8 mouse cellular contexts compared by ENCODE assay signal in the genomic region with DNA sequence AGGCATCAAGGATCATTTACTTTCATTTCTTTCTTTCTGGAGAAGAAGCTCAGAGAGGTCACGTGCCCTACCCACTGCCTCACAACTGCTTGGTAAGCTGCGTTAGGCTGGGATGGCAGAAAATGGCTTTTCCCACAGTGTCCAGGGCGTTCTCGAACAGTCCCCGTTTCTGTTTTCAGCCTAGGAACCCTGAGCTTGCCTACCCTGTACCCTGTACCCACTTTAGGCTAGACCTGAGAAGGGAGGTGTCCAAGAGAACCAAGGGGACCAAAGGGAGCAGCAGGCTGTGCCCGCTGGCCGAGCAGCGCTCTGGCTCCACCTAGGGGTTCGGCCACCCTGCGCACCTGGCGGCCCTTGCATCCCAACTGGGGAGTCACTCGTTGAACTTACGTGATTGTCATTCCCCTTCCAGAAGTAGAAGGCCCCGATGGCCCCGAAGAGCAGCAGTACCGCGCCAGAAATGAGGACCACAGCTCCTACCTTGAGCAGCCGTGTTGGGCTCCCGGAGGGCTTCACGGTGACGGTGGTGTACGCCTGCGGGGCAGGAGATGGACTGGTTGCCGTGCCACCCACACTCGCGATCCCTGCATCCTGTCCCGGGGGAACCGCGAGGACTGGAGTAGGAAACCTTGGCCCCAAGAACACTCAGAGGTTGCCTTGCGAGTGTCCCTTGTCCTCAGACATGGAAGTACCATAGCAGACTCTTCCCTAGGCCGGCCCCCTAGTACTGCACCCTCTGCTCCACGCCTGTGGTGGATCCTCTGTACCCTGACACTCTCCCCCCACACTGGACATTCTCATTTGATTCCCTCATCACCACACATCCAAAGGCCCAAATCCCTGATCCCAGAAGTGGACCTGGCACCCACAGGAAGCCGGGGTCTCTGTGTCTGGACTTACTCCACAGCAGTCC. TPM values are rescaled to one million over a fixed set of nuclear protein-coding genes. Genes with fewer than 3 reads are reported as not detected.
A peak's percentile ranks its signal among the peaks of the same experiment; 100 is the strongest.
DNase-seq lines count a peak whose midpoint lies in the region; ATAC-seq and TF ChIP-seq lines count a peak whose summit lies in the region.

No protein-coding gene starts in this region.

- TF ChIP-seq EP300 in ES-Bruce4 (IDR thresholded peaks at IDR 0.05; ENCODE audit: insufficient read depth, low read depth, low read length): no peak

- peak overlapping the region; percentile 54 for H3K4me3 ChIP-seq in ES-Bruce4 (ENCODE audit: low read depth, low read length)
- H3K4me3 ChIP-seq in heart, embryonic 14.5 days (ENCODE audit: control insufficient read depth in 1 of 2, insufficient read depth in 1 of 2, low read depth in 1 of 2, low read length in 2 of 2): peak overlapping the region; percentile 25 to 46
- H3K4me3 ChIP-seq in kidney, postnatal 0 days (replicated peaks; ENCODE audit: low read depth, low read length): 0 out of 2 replicates have a peak overlapping the region, but pooled peaks have one; percentile 4
- H3K4me3 ChIP-seq in lung, embryonic 16.5 days (ENCODE audit: low read length): peak overlapping the region; percentile 44

- peak; percentile 54 for DNase-seq in brain, adult 2 months (ENCODE audit: low read depth, low spot score)
- peak; percentile 72 for DNase-seq in kidney, postnatal 0 days (ENCODE audit: low spot score)
- DNase-seq in thymus, postnatal 10 days (ENCODE audit: low spot score in 2 of 2): peak; percentile 45 to 74

- 17% methylated on average over 33 of the region's 33 CpGs for WGBS in heart, embryonic 14.5 days
- 16% methylated on average over 33 of the region's 33 CpGs for WGBS in kidney, postnatal 0 days
- 13% methylated on average over 33 of the region's 33 CpGs for WGBS in lung, embryonic 16.5 days

- peak; percentile 77 for ATAC-seq in erythroblast, adult 5-6 weeks (replicated peaks; ENCODE audit: low FRiP score, poor library complexity, severe bottlenecking)
- ATAC-seq in heart, embryonic 14.5 days (ENCODE audit: insufficient number of reproducible peaks, insufficient read depth, low FRiP score, low read depth): peak; percentile 69; the same call in 1 of the 2 replicates
- peak; percentile 81 for ATAC-seq in kidney, postnatal 0 days (replicated peaks; ENCODE audit: low FRiP score, low read depth)
- peak; percentile 90 for ATAC-seq in lung, embryonic 16.5 days (ENCODE audit: low read depth)
- peak; percentile 62 for ATAC-seq in neutrophil, adult 5-6 weeks (ENCODE audit: extremely low read depth, insufficient number of reproducible peaks, low FRiP score, poor library complexity, severe bottlenecking)

- peak; percentile 79 for TF ChIP-seq CTCF in ES-Bruce4 (IDR thresholded peaks at IDR 0.05; ENCODE audit: low read depth, low read length)
- peak; percentile 86 for TF ChIP-seq CTCF in kidney, postnatal 0 days (IDR thresholded peaks at IDR 0.05; ENCODE audit: low read depth)

- no peaks in the 10 kb centered on the region for H3K36me3 ChIP-seq in ES-Bruce4 (ENCODE audit: control insufficient read depth, insufficient read depth, low read length, poor library complexity, severe bottlenecking)
- H3K36me3 ChIP-seq in heart, embryonic 14.5 days (ENCODE audit: control insufficient read depth, insufficient read depth, low read length): no peaks in the 10 kb centered on the region
- H3K36me3 ChIP-seq in kidney, postnatal 0 days (ENCODE audit: insufficient read depth, low read length): no peaks in the 10 kb centered on the region
- H3K36me3 ChIP-seq in lung, embryonic 16.5 days (ENCODE audit: control insufficient read depth, insufficient read depth, low read length): no peaks in the 10 kb centered on the region

- H3K4me1 ChIP-seq in ES-Bruce4 (ENCODE audit: control insufficient read depth, insufficient read depth, low read length): no peaks in the 10 kb centered on the region
- H3K4me1 ChIP-seq in heart, embryonic 14.5 days (ENCODE audit: control insufficient read depth in 2 of 2, insufficient read depth in 2 of 2, low read length in 2 of 2): peaks cover 7 to 9% of the 10 kb centered on the region in 2 experiments
- no peaks in the 10 kb centered on the region for H3K4me1 ChIP-seq in kidney, postnatal 0 days (replicated peaks; ENCODE audit: insufficient read depth, low read length)
- no peaks in the 10 kb centered on the region; the same call in 1 of the 2 replicates for H3K4me1 ChIP-seq in lung, embryonic 16.5 days (replicated peaks; ENCODE audit: control insufficient read depth, insufficient read depth, low read length)

- no peak for TF ChIP-seq POLR2A in ES-Bruce4 (IDR thresholded peaks at IDR 0.05; ENCODE audit: insufficient read depth, low read length)

- 0 out of 2 replicates have a peak, but pooled peaks cover 4% of the 10 kb centered on the region for H3K27me3 ChIP-seq in ES-Bruce4 (ENCODE audit: control insufficient read depth, insufficient read depth, low read length, poor library complexity, severe bottlenecking)
- peaks cover 19% of the 10 kb centered on the region; the same call in 1 of the 2 replicates for H3K27me3 ChIP-seq in heart, embryonic 14.5 days (ENCODE audit: control insufficient read depth, insufficient read depth, low read length)
- H3K27me3 ChIP-seq in kidney, postnatal 0 days (ENCODE audit: insufficient read depth, low read length): no peaks in the 10 kb centered on the region
- H3K27me3 ChIP-seq in lung, embryonic 16.5 days (ENCODE audit: control insufficient read depth, insufficient read depth, low read depth, low read length): peaks cover 2% of the 10 kb centered on the region

- H3K4me2 ChIP-seq in heart, embryonic 14.5 days (ENCODE audit: low read length): peak overlapping the region; percentile 71
- H3K4me2 ChIP-seq in kidney, postnatal 0 days (ENCODE audit: low read length): peak overlapping the region; percentile 60
- peak overlapping the region; percentile 54 for H3K4me2 ChIP-seq in lung, embryonic 16.5 days (ENCODE audit: low read depth, low read length)

- no peak overlapping the region for H3K9ac ChIP-seq in ES-Bruce4 (ENCODE audit: low read depth, poor library complexity, severe bottlenecking)
- peak overlapping the region; percentile 42; the same call in 1 of the 2 replicates for H3K9ac ChIP-seq in heart, embryonic 14.5 days (ENCODE audit: low read length)
- 0 out of 2 replicates have a peak overlapping the region, but pooled peaks have one; percentile 32 for H3K9ac ChIP-seq in kidney, postnatal 0 days (ENCODE audit: low read depth, low read length)
- H3K9ac ChIP-seq in lung, embryonic 16.5 days (ENCODE audit: low read length): peak overlapping the region; percentile 52

- H3K9me3 ChIP-seq in ES-Bruce4 (replicated peaks; ENCODE audit: control insufficient read depth, insufficient read depth, low read length, poor library complexity, severe bottlenecking): no peaks in the 10 kb centered on the region
- no peaks in the 10 kb centered on the region for H3K9me3 ChIP-seq in heart, embryonic 14.5 days (ENCODE audit: control insufficient read depth, low read length)
- H3K9me3 ChIP-seq in kidney, postnatal 0 days (replicated peaks; ENCODE audit: low read length): no peaks in the 10 kb centered on the region
- H3K9me3 ChIP-seq in lung, embryonic 16.5 days (ENCODE audit: control insufficient read depth, low read length): no peaks in the 10 kb centered on the region

- H3K27ac ChIP-seq in ES-Bruce4 (ENCODE audit: insufficient read depth, low read length): no peak overlapping the region
- no peak overlapping the region for H3K27ac ChIP-seq in heart, embryonic 14.5 days (replicated peaks in 1 of 2; ENCODE audit: control insufficient read depth in 1 of 2, insufficient read depth in 1 of 2, low read depth in 2 of 2, low read length in 2 of 2)
- no peak overlapping the region for H3K27ac ChIP-seq in kidney, postnatal 0 days
- H3K27ac ChIP-seq in lung, embryonic 16.5 days (ENCODE audit: low read length): peak overlapping the region; percentile 79

RNA-seq across cellular contexts. Expression of a gene that starts 0.7 kb away (rescaled TPM):
- polyA plus RNA-seq in ES-Bruce4 (2011; ENCODE audit: insufficient read depth, insufficient read length, low read depth, missing spikeins): not detected in 2 replicates
- 2.9 TPM in 1 of 2 replicates, not detected in the other for total RNA-seq in erythroblast, adult 5-6 weeks (2015; ENCODE audit: low replicate concordance)
- total RNA-seq in erythroblast, adult 5-6 weeks (2017; ENCODE audit: low replicate concordance): 2.4 TPM in 1 of 2 replicates, not detected in the other
- polyA plus RNA-seq in heart, embryonic 14.5 days (2014; fragmentation: Nextera tagmentation; extraction: Ambion mirVana): 2.5 and 3.8 TPM in 2 replicates
- polyA plus RNA-seq in kidney, postnatal 0 days (2015; fragmentation: Nextera tagmentation; extraction: Ambion mirVana): 1.7 and 3.1 TPM in 2 replicates
- polyA plus RNA-seq in lung, embryonic 16.5 days (2015; fragmentation: Nextera tagmentation; extraction: Ambion mirVana): 9.4 and 11.2 TPM in 2 replicates
- total RNA-seq in neutrophil, adult 5-6 weeks (2017): not detected in 2 replicates

Comparison
In these comparisons a context has a peak if more than half of its experiments do, and no peak if none do; other contexts are left out.
1. H3K4me3 ChIP-seq: peak in every context shown above with its lines; median percentile 54 in ES-Bruce4; 44 in lung, embryonic 16.5 days; 36 in heart, embryonic 14.5 days; 4 in kidney, postnatal 0 days.